Mouse (Mus musculus): Measurements from ENCODE around the gene Mrpl12. TPM values are rescaled to one million over a fixed set of nuclear protein-coding genes. Genes with fewer than 3 reads are reported as not detected.
A peak's percentile ranks its signal among the peaks of the same experiment; 100 is the strongest.

Gene Mrpl12
- polyA plus RNA-seq, 1 experiment from 2014 or later: 28.2 TPM

- 4% methylated on average over 59 of the region's 62 CpGs for WGBS (ENCODE audit: missing documents)
- peak within 1 kb of the TSS; percentile 67 for H3K27ac ChIP-seq
- peaks cover 19% of the 10 kb centered on the region; the same call in 1 of the 2 replicates for H3K36me3 ChIP-seq (ENCODE audit: inconsistent target)
- H3K79me2 ChIP-seq (ENCODE audit: inconsistent target): peaks cover 20% of the 10 kb centered on the region; the same call in 1 of the 2 replicates
- H3K4me3 ChIP-seq (ENCODE audit: inconsistent target): peak within 1 kb of the TSS; percentile 77
These were observed 26.4 kb upstream of the Mrpl12 start, which contains the start of the genes Oxld1 and Ccdc137 for GRCm38 (mm10) chr11:120457772-120458751. TSS of gene Oxld1 (minus strand) at chr11:120458068. TSS of gene Ccdc137 (plus strand) at chr11:120458115.

GRCm38 (mm10) chr11:120458847-120459597 is 25.4 kb upstream of the Mrpl12 start:
- H3K79me2 ChIP-seq (ENCODE audit: inconsistent target): peaks cover 20% of the 10 kb centered on the region; the same call in 1 of the 2 replicates
- H3K36me3 ChIP-seq (ENCODE audit: inconsistent target): peaks cover 19% of the 10 kb centered on the region; the same call in 1 of the 2 replicates
- 52% methylated on average over 4 of the region's 6 CpGs for WGBS (ENCODE audit: missing documents)
- H3K27ac ChIP-seq: peak overlapping the region; percentile 53; the same call in 1 of the 2 replicates
- peak overlapping the region; percentile 77 for H3K4me3 ChIP-seq (ENCODE audit: inconsistent target)

GRCm38 (mm10) chr11:120463536-120463935 is 20.9 kb upstream of the Mrpl12 start:
- Histone ChIP-seq H3K27ac (no peak overlapping the region), H3K36me3 (ENCODE audit: inconsistent target) (peaks cover 19% of the 10 kb centered on the region; the same call in 1 of the 2 replicates), H3K4me3 (ENCODE audit: inconsistent target) (no peak overlapping the region), H3K79me2 (ENCODE audit: inconsistent target) (peaks cover 38% of the 10 kb centered on the region)
- 100% methylated on average over 2 of the region's 2 CpGs for whole genome bisulfite sequencing (ENCODE audit: missing documents)

GRCm38 (mm10) chr11:120464365-120464764 is 20.0 kb upstream of the Mrpl12 start:
- 90% methylated on average over 5 of the region's 5 CpGs for WGBS (ENCODE audit: missing documents)
- no peak overlapping the region for H3K27ac ChIP-seq
- H3K4me3 ChIP-seq (ENCODE audit: inconsistent target): no peak overlapping the region
- peaks cover 21% of the 10 kb centered on the region; the same call in 1 of the 2 replicates for H3K36me3 ChIP-seq (ENCODE audit: inconsistent target)
- peaks cover 38% of the 10 kb centered on the region for H3K79me2 ChIP-seq (ENCODE audit: inconsistent target)

- peaks cover 32% of the 10 kb centered on the region for H3K36me3 ChIP-seq (ENCODE audit: inconsistent target)
- H3K4me3 ChIP-seq (ENCODE audit: inconsistent target): no peak overlapping the region
These were observed 18.9 kb upstream of the Mrpl12 start for GRCm38 (mm10) chr11:120465521-120465920.

GRCm38 (mm10) chr11:120467051-120467735 is 17.2 kb upstream of the Mrpl12 start, which contains the start of gene Arl16:
TSS of gene Arl16 (minus strand) at chr11:120467607.
- Histone ChIP-seq H3K79me2 (ENCODE audit: inconsistent target) (peaks cover 52% of the 10 kb centered on the region), H3K4me3 (ENCODE audit: inconsistent target) (peak within 1 kb of the TSS; percentile 93), H3K27ac (peak within 1 kb of the TSS; percentile 52), H3K36me3 (ENCODE audit: inconsistent target) (peaks cover 33% of the 10 kb centered on the region)
- WGBS (ENCODE audit: missing documents): under 1% methylated on average over 54 of the region's 54 CpGs

More at GRCm38 (mm10) chr11:120465521-120465920, 18.9 kb upstream of the Mrpl12 start:
- Histone ChIP-seq H3K79me2 (ENCODE audit: inconsistent target) (peaks cover 42% of the 10 kb centered on the region), H3K27ac (no peak overlapping the region)
- WGBS (ENCODE audit: missing documents): 100% methylated on average over 4 of the region's 4 CpGs

- Histone ChIP-seq H3K79me2 (ENCODE audit: inconsistent target) (peaks cover 52% of the 10 kb centered on the region), H3K4me3 (ENCODE audit: inconsistent target) (peak overlapping the region; percentile 93), H3K36me3 (ENCODE audit: inconsistent target) (peaks cover 36% of the 10 kb centered on the region), H3K27ac (peak overlapping the region; percentile 52)
- 0% methylated on average over 33 of the region's 33 CpGs for WGBS (ENCODE audit: missing documents)
These were observed 16.7 kb upstream of the Mrpl12 start for GRCm38 (mm10) chr11:120467736-120468092.

- Histone ChIP-seq H3K4me3 (ENCODE audit: inconsistent target) (no peak overlapping the region), H3K79me2 (ENCODE audit: inconsistent target) (peaks cover 40% of the 10 kb centered on the region), H3K27ac (no peak overlapping the region), H3K36me3 (ENCODE audit: inconsistent target) (peaks cover 76% of the 10 kb centered on the region)
- WGBS (ENCODE audit: missing documents): 96% methylated on average over 6 of the region's 6 CpGs
These were observed 12.4 kb upstream of the Mrpl12 start for GRCm38 (mm10) chr11:120472052-120472451.

- WGBS (ENCODE audit: missing documents): 87% methylated on average over 7 of the region's 7 CpGs
- peaks cover 61% of the 10 kb centered on the region for H3K36me3 ChIP-seq (ENCODE audit: inconsistent target)
These were observed 922 bp upstream of the Mrpl12 start for GRCm38 (mm10) chr11:120483448-120483934.

GRCm38 (mm10) chr11:120485251-120485650 is 838 bp downstream of the Mrpl12 start:
- Histone ChIP-seq H3K79me2 (ENCODE audit: inconsistent target) (peaks cover 23% of the 10 kb centered on the region), H3K4me3 (ENCODE audit: inconsistent target) (peak overlapping the region; percentile 87), H3K36me3 (ENCODE audit: inconsistent target) (peaks cover 49% of the 10 kb centered on the region), H3K27ac (peak overlapping the region; percentile 39)
- 15% methylated on average over 10 of the region's 10 CpGs for WGBS (ENCODE audit: missing documents)

More at GRCm38 (mm10) chr11:120483448-120483934, 922 bp upstream of the Mrpl12 start:
- H3K79me2 ChIP-seq (ENCODE audit: inconsistent target): peaks cover 23% of the 10 kb centered on the region
- H3K4me3 ChIP-seq (ENCODE audit: inconsistent target): no peak overlapping the region; the same call in 1 of the 2 replicates
- H3K27ac ChIP-seq: peak overlapping the region; percentile 31

GRCm38 (mm10) chr11:120488516-120488915 is 4.1 kb downstream of the Mrpl12 start:
- WGBS (ENCODE audit: missing documents): 93% methylated on average over 4 of the region's 4 CpGs
- H3K27ac ChIP-seq: no peak overlapping the region
- peaks cover 25% of the 10 kb centered on the region; the same call in 1 of the 2 replicates for H3K36me3 ChIP-seq (ENCODE audit: inconsistent target)
- H3K79me2 ChIP-seq (ENCODE audit: inconsistent target): peaks cover 30% of the 10 kb centered on the region
- no peak overlapping the region for H3K4me3 ChIP-seq (ENCODE audit: inconsistent target)

- Histone ChIP-seq H3K79me2 (ENCODE audit: inconsistent target) (peaks cover 37% of the 10 kb centered on the region), H3K36me3 (ENCODE audit: inconsistent target) (peaks cover 25% of the 10 kb centered on the region; the same call in 1 of the 2 replicates), H3K27ac (peak overlapping the region; percentile 15; the same call in 1 of the 2 replicates), H3K4me3 (ENCODE audit: inconsistent target) (no peak overlapping the region)
- 72% methylated on average over 4 of the region's 4 CpGs for WGBS (ENCODE audit: missing documents)
These were observed 4.8 kb downstream of the Mrpl12 start for GRCm38 (mm10) chr11:120489054-120489761.
